Mouse (Mus musculus): ENCODE measurements around the gene Shisa5. TPM values are rescaled to one million over a fixed set of nuclear protein-coding genes. Genes with fewer than 3 reads are reported as not detected.
A peak's percentile ranks its signal among the peaks of the same experiment; 100 is the strongest.

The Shisa5 gene
- 48.3 and 53.5 TPM in 2 replicates for polyA plus RNA-seq (2011; ENCODE audit: insufficient read depth, insufficient read length, low read depth, missing spikeins)

DNA sequence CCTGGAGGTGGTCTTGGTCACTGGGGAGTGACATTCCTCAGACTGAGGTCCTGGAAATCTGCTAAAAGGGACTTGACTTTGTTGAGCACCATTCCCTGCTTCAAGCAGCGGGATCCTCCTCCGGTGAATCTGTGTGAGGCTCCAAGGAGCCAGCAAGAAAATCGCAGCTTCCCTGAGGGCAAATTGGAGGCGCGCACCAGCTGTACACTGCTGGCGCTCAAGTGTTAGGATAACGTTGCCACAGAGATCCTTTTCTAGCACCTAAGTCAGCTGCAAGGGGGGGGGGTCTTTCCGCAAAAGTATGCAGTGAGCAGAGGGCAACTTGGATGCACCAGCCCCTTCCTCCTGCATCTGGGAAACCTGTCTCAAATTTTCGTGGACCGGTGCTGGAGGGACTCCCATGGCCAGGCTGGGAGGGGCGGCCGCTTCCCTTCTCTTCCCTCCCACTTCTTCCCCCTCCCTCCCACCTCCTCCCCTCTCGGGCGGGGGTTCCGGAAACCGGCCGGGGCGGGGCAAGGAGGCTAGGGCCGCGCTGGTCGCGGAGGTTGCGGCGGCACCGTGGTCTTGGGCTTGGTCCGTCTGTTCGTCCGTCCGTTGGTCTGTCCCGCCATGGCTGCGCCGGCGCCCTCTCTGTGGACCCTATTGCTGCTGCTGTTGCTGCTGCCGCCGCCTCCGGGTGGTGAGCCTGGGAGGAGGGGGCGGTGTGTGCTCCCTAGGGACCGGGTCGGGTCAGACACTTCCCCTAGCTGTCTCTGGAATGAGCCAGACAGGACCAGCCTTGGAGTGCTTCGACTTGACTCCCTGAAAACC, at the start of gene Shisa5:
Gene Shisa5, plus strand, starts transcription at position 480 of the 810 bp plus-strand sequence.
- Histone ChIP-seq H3K4me1 (ENCODE audit: control insufficient read depth, insufficient read depth, low read length) (no peaks in the 10 kb centered on the region), H3K9ac (ENCODE audit: low read depth, poor library complexity, severe bottlenecking) (peak within 1 kb of the TSS; percentile 57), H3K4me3 (ENCODE audit: low read depth, low read length) (peak within 1 kb of the TSS; percentile 72), H3K27ac (ENCODE audit: insufficient read depth, low read length) (no peak within 1 kb of the TSS; the same call in 1 of the 2 replicates), H3K27me3 (ENCODE audit: control insufficient read depth, insufficient read depth, low read length, poor library complexity, severe bottlenecking) (no peaks in the 10 kb centered on the region), H3K36me3 (ENCODE audit: control insufficient read depth, insufficient read depth, low read length, poor library complexity, severe bottlenecking) (no peaks in the 10 kb centered on the region), H3K9me3 (replicated peaks; ENCODE audit: control insufficient read depth, insufficient read depth, low read length, poor library complexity, severe bottlenecking) (no peaks in the 10 kb centered on the region)
- TF ChIP-seq POLR2A (IDR thresholded peaks at IDR 0.05; ENCODE audit: insufficient read depth, low read length) (peak; percentile 70), CTCF (IDR thresholded peaks at IDR 0.05; ENCODE audit: low read depth, low read length) (no peak), EP300 (IDR thresholded peaks at IDR 0.05; ENCODE audit: insufficient read depth, low read depth, low read length) (no peak)

DNA sequence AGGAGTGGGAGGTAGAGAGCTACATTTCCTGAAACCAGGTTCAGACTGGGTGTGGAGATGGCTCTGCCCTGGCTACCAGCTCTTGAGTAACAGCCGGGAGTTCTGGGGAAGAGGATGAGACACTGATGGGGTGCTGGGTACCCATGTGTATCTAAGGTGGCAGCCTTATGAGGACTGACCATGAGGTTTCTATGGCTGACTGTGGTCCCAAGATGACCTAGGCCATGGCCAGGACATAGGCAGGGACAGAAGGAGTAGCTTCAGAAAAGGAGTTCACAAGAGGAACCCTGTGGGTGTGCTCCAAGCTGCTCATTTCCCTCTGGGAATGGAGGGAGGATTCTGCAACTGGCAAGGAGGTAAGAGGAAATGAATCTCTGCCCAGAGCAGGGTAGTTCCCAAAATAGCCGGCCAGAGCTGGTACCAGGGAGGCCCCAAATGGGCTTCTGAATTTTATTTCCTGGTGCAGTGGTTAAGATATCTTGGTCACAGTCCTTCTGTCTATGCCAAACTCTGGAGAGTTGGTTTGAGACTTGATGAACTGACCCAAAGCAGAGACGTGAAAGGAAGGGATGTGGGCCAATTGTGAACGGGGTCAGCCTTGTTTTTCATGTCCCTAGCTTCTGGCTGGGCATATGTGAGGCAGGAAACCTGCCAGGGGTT, 48.4 kb upstream of the Shisa5 start:
- no peak overlapping the region for H3K27ac ChIP-seq (ENCODE audit: insufficient read depth, low read length)

DNA sequence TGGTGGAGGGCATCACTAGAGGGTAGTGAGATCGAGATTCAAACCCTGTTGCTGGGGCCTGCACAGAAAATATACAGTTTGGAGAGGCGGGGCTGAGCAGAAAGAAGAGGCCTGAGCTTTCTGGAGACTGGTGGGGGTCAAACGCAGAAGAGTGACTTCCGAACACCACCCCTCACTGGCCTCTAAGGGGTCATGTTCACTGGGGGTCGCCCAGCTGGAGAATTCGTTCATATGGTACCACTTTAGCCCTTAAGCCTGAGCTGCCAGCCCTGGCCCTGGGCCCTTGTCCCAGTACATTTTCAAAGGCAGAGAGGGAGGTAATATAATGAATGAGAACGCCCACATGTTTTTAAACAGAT, 47.9 kb upstream of the Shisa5 start:
- Histone ChIP-seq H3K36me3 (ENCODE audit: control insufficient read depth, insufficient read depth, low read length, poor library complexity, severe bottlenecking) (no peaks in the 10 kb centered on the region), H3K27me3 (ENCODE audit: control insufficient read depth, insufficient read depth, low read length, poor library complexity, severe bottlenecking) (no peaks in the 10 kb centered on the region), H3K9me3 (replicated peaks; ENCODE audit: control insufficient read depth, insufficient read depth, low read length, poor library complexity, severe bottlenecking) (no peaks in the 10 kb centered on the region), H3K4me3 (ENCODE audit: low read depth, low read length) (no peak overlapping the region), H3K27ac (ENCODE audit: insufficient read depth, low read length) (no peak overlapping the region), H3K9ac (ENCODE audit: low read depth, poor library complexity, severe bottlenecking) (no peak overlapping the region), H3K4me1 (ENCODE audit: control insufficient read depth, insufficient read depth, low read length) (peaks cover 2% of the 10 kb centered on the region)
- TF ChIP-seq POLR2A (IDR thresholded peaks at IDR 0.05; ENCODE audit: insufficient read depth, low read length) (no peak), CTCF (IDR thresholded peaks at IDR 0.05; ENCODE audit: low read depth, low read length) (no peak), EP300 (IDR thresholded peaks at IDR 0.05; ENCODE audit: insufficient read depth, low read depth, low read length) (no peak)

More for the DNA sequence above, 48.4 kb upstream of the Shisa5 start:
- H3K9ac ChIP-seq (ENCODE audit: low read depth, poor library complexity, severe bottlenecking): no peak overlapping the region
- H3K9me3 ChIP-seq (replicated peaks; ENCODE audit: control insufficient read depth, insufficient read depth, low read length, poor library complexity, severe bottlenecking): no peaks in the 10 kb centered on the region
- TF ChIP-seq CTCF (IDR thresholded peaks at IDR 0.05; ENCODE audit: low read depth, low read length) (no peak), POLR2A (IDR thresholded peaks at IDR 0.05; ENCODE audit: insufficient read depth, low read length) (no peak), EP300 (IDR thresholded peaks at IDR 0.05; ENCODE audit: insufficient read depth, low read depth, low read length) (no peak)
- no peaks in the 10 kb centered on the region for H3K36me3 ChIP-seq (ENCODE audit: control insufficient read depth, insufficient read depth, low read length, poor library complexity, severe bottlenecking)
- peaks cover 2% of the 10 kb centered on the region for H3K4me1 ChIP-seq (ENCODE audit: control insufficient read depth, insufficient read depth, low read length)
- H3K27me3 ChIP-seq (ENCODE audit: control insufficient read depth, insufficient read depth, low read length, poor library complexity, severe bottlenecking): no peaks in the 10 kb centered on the region
- no peak overlapping the region for H3K4me3 ChIP-seq (ENCODE audit: low read depth, low read length)

DNA sequence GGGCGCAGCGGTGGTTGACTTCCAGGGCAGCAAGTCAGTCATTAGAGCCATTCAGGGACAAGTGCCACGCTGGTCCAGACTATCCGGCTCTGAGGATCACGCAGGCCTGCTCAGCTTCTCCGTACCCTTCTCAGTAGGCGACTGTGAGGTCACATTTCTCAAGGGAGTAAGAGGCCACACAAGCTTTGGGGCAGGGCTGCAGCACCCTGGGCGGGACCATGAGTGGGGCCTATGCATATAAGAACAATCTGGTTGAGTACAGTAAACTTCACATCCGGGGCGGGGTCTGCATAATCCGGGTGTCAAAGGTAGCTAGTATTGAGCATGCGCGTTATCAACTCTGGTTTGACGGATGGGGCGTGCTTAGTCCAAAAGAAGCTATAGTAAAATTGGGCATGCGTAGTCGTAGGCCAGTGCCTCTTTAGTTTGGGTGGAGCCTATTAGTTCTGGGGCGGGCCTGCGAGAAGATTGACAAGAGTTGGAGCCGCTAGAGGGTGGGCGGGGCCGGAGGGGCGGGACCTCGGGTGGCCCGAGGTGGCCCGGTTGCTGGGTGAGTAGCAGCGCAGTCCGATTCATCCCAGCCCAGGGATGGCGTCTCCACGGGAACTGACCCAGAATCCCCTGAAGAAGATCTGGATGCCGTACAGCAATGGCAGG, 46.8 kb upstream of the Shisa5 start, which contains the start of gene Pfkfb4:
Gene Pfkfb4, plus strand, starts transcription at position 351 of the 657 bp plus-strand sequence.
- Histone ChIP-seq H3K36me3 (ENCODE audit: control insufficient read depth, insufficient read depth, low read length, poor library complexity, severe bottlenecking) (no peaks in the 10 kb centered on the region), H3K4me3 (ENCODE audit: low read depth, low read length) (peak within 1 kb of the TSS; percentile 85), H3K27ac (ENCODE audit: insufficient read depth, low read length) (peak within 1 kb of the TSS; percentile 68), H3K9ac (ENCODE audit: low read depth, poor library complexity, severe bottlenecking) (peak within 1 kb of the TSS; percentile 34), H3K4me1 (ENCODE audit: control insufficient read depth, insufficient read depth, low read length) (peaks cover 2% of the 10 kb centered on the region), H3K9me3 (replicated peaks; ENCODE audit: control insufficient read depth, insufficient read depth, low read length, poor library complexity, severe bottlenecking) (no peaks in the 10 kb centered on the region), H3K27me3 (ENCODE audit: control insufficient read depth, insufficient read depth, low read length, poor library complexity, severe bottlenecking) (no peaks in the 10 kb centered on the region)
- TF ChIP-seq POLR2A (IDR thresholded peaks at IDR 0.05; ENCODE audit: insufficient read depth, low read length): peak; percentile 84
- 0 out of 2 replicates have a peak, but pooled peaks have one; percentile 4 for TF ChIP-seq EP300 (IDR thresholded peaks at IDR 0.05; ENCODE audit: insufficient read depth, low read depth, low read length)
- TF ChIP-seq CTCF (IDR thresholded peaks at IDR 0.05; ENCODE audit: low read depth, low read length): no peak

DNA sequence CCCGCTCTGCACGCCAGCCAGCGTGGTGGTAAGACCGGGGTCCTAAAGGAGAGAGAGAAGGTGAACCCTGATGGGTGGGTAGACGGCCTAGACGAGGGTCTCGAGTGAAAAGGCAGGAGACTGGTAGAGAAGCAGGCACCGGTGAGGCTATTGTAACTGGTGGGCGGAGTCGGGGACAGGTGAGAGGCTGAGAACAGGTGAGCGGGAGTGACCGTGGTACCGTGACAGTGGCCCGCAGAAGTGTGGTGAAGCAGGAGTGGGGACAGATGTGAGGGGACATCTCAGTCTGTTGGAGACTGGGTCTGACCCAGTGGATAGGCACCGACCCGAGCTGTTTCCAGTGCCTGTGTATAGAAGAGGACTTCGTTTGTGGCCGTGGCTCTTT, 46.3 kb upstream of the Shisa5 start:
- Histone ChIP-seq H3K27ac (ENCODE audit: insufficient read depth, low read length) (no peak overlapping the region), H3K4me1 (ENCODE audit: control insufficient read depth, insufficient read depth, low read length) (peaks cover 2% of the 10 kb centered on the region), H3K27me3 (ENCODE audit: control insufficient read depth, insufficient read depth, low read length, poor library complexity, severe bottlenecking) (no peaks in the 10 kb centered on the region), H3K9ac (ENCODE audit: low read depth, poor library complexity, severe bottlenecking) (peak overlapping the region; percentile 34; the same call in 1 of the 2 replicates), H3K9me3 (replicated peaks; ENCODE audit: control insufficient read depth, insufficient read depth, low read length, poor library complexity, severe bottlenecking) (no peaks in the 10 kb centered on the region), H3K4me3 (ENCODE audit: low read depth, low read length) (peak overlapping the region; percentile 85), H3K36me3 (ENCODE audit: control insufficient read depth, insufficient read depth, low read length, poor library complexity, severe bottlenecking) (no peaks in the 10 kb centered on the region)
- TF ChIP-seq CTCF (IDR thresholded peaks at IDR 0.05; ENCODE audit: low read depth, low read length) (no peak), EP300 (IDR thresholded peaks at IDR 0.05; ENCODE audit: insufficient read depth, low read depth, low read length) (no peak), POLR2A (IDR thresholded peaks at IDR 0.05; ENCODE audit: insufficient read depth, low read length) (no peak)

Data from ES-Bruce4 (cell line).